Mouse (Mus musculus) intestine, embryonic 14.5 days (tissue): ENCODE measurements around the gene Pbxip1. TPM values are rescaled to one million over a fixed set of nuclear protein-coding genes. Genes with fewer than 3 reads are reported as not detected.

Experiments
- ATAC-seq: fragments of 200-750 bp; cut with Nextera tagmentation; replicated peaks from 2 replicates; pipeline ENCODE4 v1.8.0; 2017; ENCODE audit warnings: low read depth, moderate number of reproducible peaks, moderate TSS enrichment, moderate library complexity; ENCODE audit not compliant: low FRiP score, low TSS enrichment
- DNase-seq: peaks from one replicate; pipeline ENCODE4 v3.0.0-alpha.2; 2018; ENCODE audit warnings: low spot score
- H3K27ac ChIP-seq: fragments of 300-500 bp; sonication (generic); 2 replicates; pipeline ENCODE4 v1.5.1; 2014; ENCODE audit warnings: low read depth, mild to moderate bottlenecking, control low read depth
- H3K27me3 ChIP-seq: fragments of 300-500 bp; sonication (generic); replicated peaks from 2 replicates; pipeline ENCODE4 v1.6.1; 2014; ENCODE audit warnings: low read length, control low read depth; ENCODE audit not compliant: control insufficient read depth, insufficient read depth
- H3K36me3 ChIP-seq: fragments of 300-500 bp; sonication (generic); 2 replicates; pipeline ENCODE4 v1.6.1; 2014; ENCODE audit warnings: low read length, control low read depth; ENCODE audit not compliant: control insufficient read depth, insufficient read depth
- H3K4me1 ChIP-seq: fragments of 300-500 bp; sonication (generic); replicated peaks from 2 replicates; pipeline ENCODE4 v1.6.1; 2014; ENCODE audit warnings: low read length, control low read depth, mixed read lengths; ENCODE audit not compliant: control insufficient read depth, insufficient read depth
- H3K4me2 ChIP-seq: fragments of 300-500 bp; sonication (generic); 2 replicates; pipeline ENCODE4 v1.6.1; 2014; ENCODE audit warnings: low read length
- H3K4me3 ChIP-seq: fragments of 300-500 bp; sonication (generic); 2 replicates; pipeline ENCODE4 v1.5.1; 2014; ENCODE audit warnings: low read depth, low read length, control low read depth, mixed read lengths
- H3K9ac ChIP-seq: fragments of 300-500 bp; sonication (generic); 2 replicates; pipeline ENCODE4 v1.6.1; 2014; ENCODE audit warnings: mild to moderate bottlenecking, low read length
- H3K9me3 ChIP-seq: fragments of 300-500 bp; sonication (generic); 2 replicates; pipeline ENCODE4 v1.6.1; 2016; ENCODE audit warnings: low read length, control low read depth; ENCODE audit not compliant: control insufficient read depth
- WGBS: fragments of 180-500 bp; shearing (Covaris S2); extraction: QIAGEN DNeasy Blood & Tissue Kit; methylation state at CpG from one replicate; pipeline ENCODE4 v1.1.7; 2014; 5-methylcytosine and 5-hydroxymethylcytosine counted together
- polyA plus RNA-seq: library from polyadenylated mRNA; unstranded; fragments of >200 nt; fragmentation: Nextera tagmentation; extraction: Ambion mirVana; gene quantifications from 2 replicates; pipeline ENCODE4 v1.2.1, GENCODE M21; 2014

The Pbxip1 gene
- polyA plus RNA-seq, 1 experiment from 2014 or later: 20.3 TPM

- DNase-seq (no peak), ATAC-seq (no peak)
- WGBS: 81% methylated on average over 7 of the region's 7 CpGs
These were observed 1.5 kb upstream of the Pbxip1 start for GRCm38 (mm10) chr3:89435041-89435440.

DNA sequence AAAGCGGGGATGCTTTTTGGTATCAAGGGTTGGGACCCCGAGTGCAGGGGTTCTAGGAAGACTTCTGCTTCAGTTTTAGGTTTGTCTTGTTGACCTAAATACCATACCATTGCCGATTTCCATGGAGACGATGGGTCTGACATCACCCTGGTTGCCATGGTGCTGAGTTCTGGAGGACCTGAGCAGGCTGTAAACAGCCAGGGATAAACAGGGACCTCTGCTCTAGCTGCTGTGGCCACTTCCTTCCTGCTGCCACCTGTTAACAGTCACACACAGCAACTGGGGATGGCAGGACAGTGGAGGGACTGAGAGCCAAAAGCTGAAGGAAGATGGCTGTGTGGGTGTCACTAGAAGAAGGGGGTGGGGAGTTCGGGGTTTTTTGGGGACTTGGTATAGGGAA, 763 bp downstream of the Pbxip1 start:
- peak overlapping the region; percentile 58 for H3K4me2 ChIP-seq
- H3K27me3 ChIP-seq: no peaks in the 10 kb centered on the region
- DNase-seq (no peak), ATAC-seq (no peak)
- H3K9me3 ChIP-seq: no peaks in the 10 kb centered on the region
- H3K4me3 ChIP-seq: peak overlapping the region; percentile 50
- H3K9ac ChIP-seq: peak overlapping the region; percentile 56
- peaks cover 34% of the 10 kb centered on the region for H3K36me3 ChIP-seq
- H3K27ac ChIP-seq: peak overlapping the region; percentile 58
- H3K4me1 ChIP-seq: peaks cover 10% of the 10 kb centered on the region
- 36% methylated on average over 5 of the region's 5 CpGs for WGBS

More at GRCm38 (mm10) chr3:89435041-89435440, 1.5 kb upstream of the Pbxip1 start:
- Histone ChIP-seq H3K4me2 (no peak overlapping the region), H3K9ac (no peak overlapping the region), H3K27ac (no peak overlapping the region), H3K27me3 (no peaks in the 10 kb centered on the region), H3K4me1 (peaks cover 20% of the 10 kb centered on the region), H3K9me3 (no peaks in the 10 kb centered on the region), H3K4me3 (no peak overlapping the region), H3K36me3 (peaks cover 34% of the 10 kb centered on the region)

- WGBS: 100% methylated on average over 2 of the region's 2 CpGs
- Histone ChIP-seq H3K36me3 (peaks cover 18% of the 10 kb centered on the region), H3K4me2 (no peak overlapping the region), H3K9me3 (no peaks in the 10 kb centered on the region), H3K27me3 (no peaks in the 10 kb centered on the region), H3K4me1 (peaks cover 10% of the 10 kb centered on the region), H3K9ac (no peak overlapping the region), H3K27ac (no peak overlapping the region), H3K4me3 (no peak overlapping the region)
- no peak for DNase-seq
- no peak for ATAC-seq
These were observed 4.2 kb downstream of the Pbxip1 start for GRCm38 (mm10) chr3:89440691-89441090.

GRCm38 (mm10) chr3:89448720-89449537, 12.4 kb downstream of the Pbxip1 start:
- DNase-seq: no peak
- Histone ChIP-seq H3K9me3 (no peaks in the 10 kb centered on the region), H3K36me3 (peaks cover 29% of the 10 kb centered on the region), H3K9ac (no peak overlapping the region), H3K4me3 (no peak overlapping the region), H3K27me3 (no peaks in the 10 kb centered on the region), H3K4me1 (0 out of 2 replicates have a peak, but pooled peaks cover 4% of the 10 kb centered on the region), H3K27ac (no peak overlapping the region), H3K4me2 (no peak overlapping the region)
- 63% methylated on average over 13 of the region's 13 CpGs for WGBS
- no peak for ATAC-seq

- ATAC-seq: 0 out of 2 replicates have a peak, but pooled peaks have one; percentile 32
- DNase-seq: peak; percentile 85
- Histone ChIP-seq H3K4me2 (no peak overlapping the region), H3K27ac (no peak overlapping the region), H3K9ac (no peak overlapping the region), H3K9me3 (no peaks in the 10 kb centered on the region), H3K4me1 (0 out of 2 replicates have a peak, but pooled peaks cover 4% of the 10 kb centered on the region), H3K36me3 (peaks cover 26% of the 10 kb centered on the region), H3K27me3 (no peaks in the 10 kb centered on the region), H3K4me3 (no peak overlapping the region)
- 48% methylated on average over 7 of the region's 7 CpGs for WGBS
These were observed 13.0 kb downstream of the Pbxip1 start for GRCm38 (mm10) chr3:89449541-89449940.

GRCm38 (mm10) chr3:89451916-89452315, 15.4 kb downstream of the Pbxip1 start:
- H3K36me3 ChIP-seq: peaks cover 11% of the 10 kb centered on the region; the same call in 1 of the 2 replicates
- no peaks in the 10 kb centered on the region for H3K9me3 ChIP-seq
- no peak overlapping the region for H3K9ac ChIP-seq
- 0 out of 2 replicates have a peak, but pooled peaks cover 4% of the 10 kb centered on the region for H3K4me1 ChIP-seq
- DNase-seq: no peak
- ATAC-seq: no peak
- H3K27ac ChIP-seq: no peak overlapping the region
- no peak overlapping the region for H3K4me2 ChIP-seq
- no peak overlapping the region for H3K4me3 ChIP-seq
- no peaks in the 10 kb centered on the region for H3K27me3 ChIP-seq
- WGBS: 96% methylated on average over 1 of the region's 1 CpGs

GRCm38 (mm10) chr3:89454401-89455177, 18.1 kb downstream of the Pbxip1 start, which contains the start of gene Pmvk:
Pmvk (plus strand) TSS chr3:89454541.
- Histone ChIP-seq H3K36me3 (no peaks in the 10 kb centered on the region), H3K4me2 (no peak within 1 kb of the TSS)
- WGBS: 52% methylated on average over 10 of the region's 10 CpGs

DNA sequence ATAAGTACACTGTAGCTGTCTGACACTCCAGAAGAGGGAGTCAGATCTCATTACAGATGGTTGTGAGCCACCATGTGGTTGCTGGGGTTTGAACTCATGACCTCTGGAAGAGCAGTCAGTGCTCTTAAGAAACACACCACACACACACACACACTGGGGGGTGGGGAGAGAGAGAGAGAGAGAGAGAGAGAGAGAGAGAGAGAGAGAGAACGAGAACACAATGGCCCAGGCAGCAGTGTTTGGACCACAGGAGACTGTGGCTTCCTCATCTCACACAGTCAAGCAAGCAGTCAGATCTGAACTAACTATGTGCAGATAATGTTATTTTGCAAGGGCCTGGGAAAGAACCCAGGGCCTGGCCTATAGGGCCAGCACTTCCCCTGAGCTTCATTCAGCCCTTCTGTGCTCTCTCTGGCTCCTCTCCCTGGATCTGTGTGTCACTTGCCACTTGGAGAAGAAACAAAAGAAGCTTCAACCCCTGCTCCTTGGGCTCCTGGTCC, 19.3 kb downstream of the Pbxip1 start:
- Histone ChIP-seq H3K27ac (no peak overlapping the region), H3K4me1 (0 out of 2 replicates have a peak, but pooled peaks cover 3% of the 10 kb centered on the region), H3K9me3 (no peaks in the 10 kb centered on the region), H3K9ac (no peak overlapping the region), H3K4me3 (no peak overlapping the region), H3K4me2 (no peak overlapping the region), H3K36me3 (no peaks in the 10 kb centered on the region), H3K27me3 (no peaks in the 10 kb centered on the region)
- ATAC-seq: no peak
- DNase-seq: no peak
- 67% methylated on average over 1 of the region's 1 CpGs for WGBS

More at GRCm38 (mm10) chr3:89454401-89455177, 18.1 kb downstream of the Pbxip1 start, which contains the start of gene Pmvk:
- no peak for DNase-seq
- Histone ChIP-seq H3K4me3 (no peak within 1 kb of the TSS), H3K9ac (no peak within 1 kb of the TSS), H3K27me3 (no peaks in the 10 kb centered on the region), H3K9me3 (no peaks in the 10 kb centered on the region), H3K4me1 (0 out of 2 replicates have a peak, but pooled peaks cover under 1% of the 10 kb centered on the region), H3K27ac (no peak within 1 kb of the TSS)
- ATAC-seq: no peak
